Mouse (Mus musculus) kidney, postnatal 0 days (tissue): ENCODE measurements around the gene Sec31a. TPM values are rescaled to one million over a fixed set of nuclear protein-coding genes. Genes with fewer than 3 reads are reported as not detected.

ENCODE experiments used
- ATAC-seq: fragments of 200-750 bp; cut with Nextera tagmentation; replicated peaks from 2 replicates; pipeline ENCODE4 v1.8.0; 2017; ENCODE audit warnings: low read depth, moderate number of reproducible peaks, moderate TSS enrichment, moderate library complexity; ENCODE audit not compliant: low FRiP score
- DNase-seq: peaks from one replicate; pipeline ENCODE4 v3.0.0-alpha.2; 2016; ENCODE audit warnings: low spot score
- H3K27ac ChIP-seq: fragments of 300-500 bp; sonication (generic); 2 replicates; pipeline ENCODE4 v1.5.1; 2014; ENCODE audit warnings: mild to moderate bottlenecking
- H3K27me3 ChIP-seq: fragments of 300-500 bp; sonication (generic); 2 replicates; pipeline ENCODE4 v1.6.1; 2014; ENCODE audit warnings: low read length, mixed read lengths; ENCODE audit not compliant: insufficient read depth
- H3K36me3 ChIP-seq: fragments of 300-500 bp; sonication (generic); 2 replicates; pipeline ENCODE4 v1.6.1; 2014; ENCODE audit warnings: low read length, mixed read lengths; ENCODE audit not compliant: insufficient read depth
- H3K4me1 ChIP-seq: fragments of 300-500 bp; sonication (generic); replicated peaks from 2 replicates; pipeline ENCODE4 v1.6.1; 2014; ENCODE audit warnings: antibody characterized with exemption, low read length, mixed read lengths; ENCODE audit not compliant: insufficient read depth
- H3K4me2 ChIP-seq: fragments of 300-500 bp; sonication (generic); 2 replicates; pipeline ENCODE4 v1.6.1; 2014; ENCODE audit warnings: mild to moderate bottlenecking, low read length, moderate library complexity, mixed read lengths
- H3K4me3 ChIP-seq: fragments of 300-500 bp; sonication (generic); replicated peaks from 2 replicates; pipeline ENCODE4 v1.5.1; 2014; ENCODE audit warnings: low read depth, low read length
- H3K9ac ChIP-seq: fragments of 300-500 bp; sonication (generic); 2 replicates; pipeline ENCODE4 v1.6.1; 2014; ENCODE audit warnings: low read depth, low read length
- H3K9me3 ChIP-seq: fragments of 300-500 bp; sonication (generic); replicated peaks from 2 replicates; pipeline ENCODE4 v1.6.1; 2016; ENCODE audit warnings: low read length, inconsistent platforms, mixed read lengths
- CTCF ChIP-seq: IDR thresholded peaks from 2 replicates; pipeline ENCODE4 v1.5.1; 2016; ENCODE audit warnings: antibody characterized with exemption, low read depth, mild to moderate bottlenecking, moderate library complexity
- WGBS: fragments of 180-500 bp; shearing (Covaris S2); extraction: QIAGEN DNeasy Blood & Tissue Kit; methylation state at CpG from one replicate; pipeline ENCODE4 v1.1.7; 2014; 5-methylcytosine and 5-hydroxymethylcytosine counted together
- polyA plus RNA-seq: library from polyadenylated mRNA; unstranded; fragments of >200 nt; fragmentation: Nextera tagmentation; extraction: Ambion mirVana; gene quantifications from 2 replicates; pipeline ENCODE4 v1.2.1, GENCODE M21; 2015

The Sec31a gene
- polyA plus RNA-seq, 1 experiment from 2014 or later: 131 TPM

DNA sequence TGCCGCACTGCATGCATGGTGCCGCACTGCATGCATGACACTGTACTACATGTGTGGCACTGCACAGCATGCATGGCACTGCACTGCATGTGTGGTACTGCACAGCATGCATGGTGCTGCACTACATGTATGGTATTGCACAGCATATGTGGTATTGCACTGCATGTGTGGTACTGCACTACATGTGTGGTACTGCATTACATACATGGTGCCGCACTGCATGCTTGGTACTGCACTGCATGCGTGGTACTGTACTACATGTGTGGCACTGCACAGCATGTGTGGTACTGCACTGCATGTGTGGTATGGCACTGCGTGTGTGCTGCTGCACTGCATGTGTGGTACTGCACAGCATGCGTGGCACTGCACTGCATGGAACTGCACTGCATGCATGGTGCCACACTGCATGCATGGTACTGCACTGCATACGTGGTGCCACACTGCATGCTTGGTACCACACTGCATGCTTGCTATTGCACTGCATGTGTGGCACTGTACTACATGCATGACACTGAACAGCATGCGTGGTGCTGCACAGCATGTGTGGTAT, 65.1 kb downstream of the Sec31a start:
- Histone ChIP-seq H3K4me2 (no peak overlapping the region), H3K27me3 (no peaks in the 10 kb centered on the region)
- ATAC-seq: no peak

DNA sequence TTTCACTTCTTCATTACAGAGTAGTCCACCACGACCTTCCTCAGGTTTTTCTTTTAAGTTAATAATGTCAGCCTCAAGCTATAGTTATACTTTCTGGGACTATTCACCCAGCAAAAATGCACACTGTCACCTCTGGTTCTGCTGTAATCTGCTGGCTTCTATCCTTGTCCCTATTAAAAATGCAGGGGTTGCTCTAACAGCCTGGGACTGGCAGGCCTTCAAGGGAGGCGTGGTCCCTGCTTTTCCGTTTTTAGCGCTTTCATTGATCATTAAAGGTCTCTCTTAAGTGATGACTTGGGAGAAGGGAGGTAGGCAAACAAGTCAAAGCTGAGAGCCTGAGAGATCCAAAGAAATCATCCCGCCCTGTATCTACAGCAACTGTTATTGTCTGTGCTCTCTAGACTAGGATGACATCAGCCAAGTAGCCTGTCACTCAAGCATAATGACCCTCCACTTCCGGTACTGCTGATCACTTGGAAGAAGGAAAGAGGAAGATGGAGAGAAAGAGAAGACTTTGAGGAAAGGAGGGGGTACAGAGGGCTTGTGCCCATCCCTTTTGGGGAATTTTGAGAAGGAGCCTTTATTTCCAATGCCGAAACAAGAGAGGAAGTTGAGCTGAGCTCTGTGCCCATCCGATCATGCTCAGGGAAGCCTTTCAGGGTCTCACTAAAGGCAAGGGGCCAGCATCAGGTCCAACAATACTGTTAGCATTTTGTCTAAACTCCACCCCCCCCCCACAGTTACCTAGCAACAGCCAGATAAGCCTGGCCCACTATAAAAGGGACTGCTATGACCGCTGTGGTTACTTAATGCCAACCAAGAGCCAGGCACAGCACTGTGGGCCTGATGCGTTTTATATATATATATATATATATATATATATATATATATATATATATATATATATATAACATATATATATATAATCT, 66.5 kb downstream of the Sec31a start:
- TF ChIP-seq CTCF: no peak
- no peak overlapping the region for H3K4me2 ChIP-seq
- no peak overlapping the region for H3K4me3 ChIP-seq
- no peaks in the 10 kb centered on the region for H3K36me3 ChIP-seq
- H3K9me3 ChIP-seq: no peaks in the 10 kb centered on the region
- no peaks in the 10 kb centered on the region for H3K4me1 ChIP-seq
- no peaks in the 10 kb centered on the region for H3K27me3 ChIP-seq
- 71% methylated on average over 10 of the region's 10 CpGs for WGBS
- no peak for ATAC-seq
- H3K9ac ChIP-seq: no peak overlapping the region
- DNase-seq: no peak
- no peak overlapping the region for H3K27ac ChIP-seq

More for the DNA sequence above, 65.1 kb downstream of the Sec31a start:
- no peak overlapping the region for H3K9ac ChIP-seq
- DNase-seq: no peak
- H3K36me3 ChIP-seq: no peaks in the 10 kb centered on the region
- no peak overlapping the region for H3K4me3 ChIP-seq
- WGBS: 98% methylated on average over 8 of the region's 8 CpGs
- no peaks in the 10 kb centered on the region for H3K9me3 ChIP-seq
- H3K27ac ChIP-seq: no peak overlapping the region
- no peak for TF ChIP-seq CTCF
- no peaks in the 10 kb centered on the region for H3K4me1 ChIP-seq

DNA sequence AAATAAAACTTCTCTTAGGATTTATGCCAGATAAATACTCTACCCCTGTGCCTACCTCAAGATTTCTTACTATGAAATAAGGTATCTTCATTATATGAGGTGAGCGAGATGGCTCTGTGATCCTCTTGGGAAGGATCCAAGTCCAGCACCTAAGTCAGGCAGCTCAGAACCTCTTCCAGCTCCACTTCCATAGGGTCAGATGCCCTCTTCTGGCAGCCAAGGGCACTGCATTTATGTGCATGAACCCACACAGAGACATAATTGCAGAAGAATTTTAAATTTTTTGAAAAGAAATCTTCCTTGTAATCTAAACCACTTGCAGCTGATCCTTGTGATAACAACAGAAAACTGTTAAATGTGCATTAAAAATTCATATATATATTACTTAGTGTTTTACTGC, 70.9 kb downstream of the Sec31a start:
- H3K9me3 ChIP-seq: no peaks in the 10 kb centered on the region
- no peaks in the 10 kb centered on the region for H3K4me1 ChIP-seq
- H3K27ac ChIP-seq: no peak overlapping the region
- H3K4me3 ChIP-seq: no peak overlapping the region
- ATAC-seq (no peak), DNase-seq (no peak)
- 97% methylated on average over 1 of the region's 1 CpGs for WGBS
- no peaks in the 10 kb centered on the region for H3K27me3 ChIP-seq
- H3K4me2 ChIP-seq: no peak overlapping the region
- TF ChIP-seq CTCF: peak; percentile 53
- no peaks in the 10 kb centered on the region for H3K36me3 ChIP-seq
- no peak overlapping the region for H3K9ac ChIP-seq

DNA sequence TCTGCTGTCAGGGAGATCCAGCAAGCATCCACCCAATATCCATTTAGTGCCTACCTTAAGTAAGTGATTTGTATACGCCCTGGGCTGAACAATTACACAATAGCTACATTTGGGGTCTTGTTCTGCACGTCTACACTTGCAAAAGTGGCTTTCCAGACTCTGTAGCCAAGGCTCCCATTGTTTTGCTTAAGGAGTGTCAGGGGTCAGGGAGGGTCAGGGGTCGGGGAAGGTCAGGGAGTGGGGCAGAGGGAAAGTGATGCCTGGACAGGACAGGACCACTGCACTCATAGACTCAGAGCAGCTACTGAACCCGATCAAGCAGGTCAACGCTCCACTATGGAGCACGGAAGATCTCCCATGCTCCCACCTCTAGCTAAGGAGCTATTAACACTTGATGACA, 72.9 kb downstream of the Sec31a start:
- Histone ChIP-seq H3K4me1 (no peaks in the 10 kb centered on the region), H3K36me3 (no peaks in the 10 kb centered on the region), H3K27ac (no peak overlapping the region), H3K27me3 (no peaks in the 10 kb centered on the region), H3K4me3 (no peak overlapping the region), H3K4me2 (no peak overlapping the region), H3K9me3 (no peaks in the 10 kb centered on the region), H3K9ac (no peak overlapping the region)
- ATAC-seq: no peak
- no peak for TF ChIP-seq CTCF
- WGBS: 43% methylated on average over 6 of the region's 6 CpGs
- no peak for DNase-seq

DNA sequence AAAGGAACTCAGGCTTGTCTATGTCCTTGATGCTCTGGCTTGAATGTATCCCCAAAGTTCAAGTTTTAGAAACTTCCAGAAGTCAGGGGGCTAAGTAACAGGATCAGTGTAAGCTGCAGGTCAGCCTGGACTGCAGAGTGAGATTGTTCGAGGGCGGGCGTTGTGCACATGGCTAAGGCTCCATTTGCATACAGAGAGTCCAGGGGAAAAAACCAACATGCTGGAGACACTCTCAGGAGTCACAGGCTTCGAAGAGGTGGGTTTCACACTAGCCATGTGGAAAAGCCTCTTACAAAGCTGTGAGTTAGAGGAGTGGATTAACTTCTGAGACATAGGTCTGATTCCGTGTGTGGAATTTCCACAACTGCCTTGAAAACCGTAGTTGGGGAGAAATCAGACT, 73.6 kb downstream of the Sec31a start:
- no peak for TF ChIP-seq CTCF
- H3K4me3 ChIP-seq: no peak overlapping the region
- no peak overlapping the region for H3K27ac ChIP-seq
- H3K4me2 ChIP-seq: no peak overlapping the region
- 82% methylated on average over 6 of the region's 6 CpGs for WGBS
- H3K36me3 ChIP-seq: no peaks in the 10 kb centered on the region
- ATAC-seq (no peak), DNase-seq (no peak)
- H3K4me1 ChIP-seq: no peaks in the 10 kb centered on the region
- H3K9me3 ChIP-seq: no peaks in the 10 kb centered on the region
- H3K27me3 ChIP-seq: no peaks in the 10 kb centered on the region
- H3K9ac ChIP-seq: no peak overlapping the region

DNA sequence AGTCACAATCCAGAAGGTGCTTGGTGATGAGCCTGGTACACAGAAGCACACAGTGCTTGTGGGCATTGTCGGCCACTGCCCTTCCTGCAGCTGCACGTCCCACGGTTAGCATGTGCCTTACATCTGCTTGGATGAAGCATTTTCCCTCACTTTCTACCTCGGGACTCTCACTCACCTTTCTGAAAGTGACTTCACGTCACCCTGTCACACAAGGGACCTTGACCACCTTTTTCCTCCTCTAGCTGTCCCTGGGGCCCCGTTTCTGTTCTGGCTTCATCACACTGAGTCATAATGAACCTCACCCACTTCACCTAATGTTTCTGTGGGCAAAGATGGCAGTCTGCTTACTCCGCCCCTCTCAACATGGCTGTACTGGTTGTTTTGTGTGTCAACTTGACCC, 75.0 kb downstream of the Sec31a start:
- 90% methylated on average over 7 of the region's 7 CpGs for WGBS
- no peak overlapping the region for H3K27ac ChIP-seq
- H3K9ac ChIP-seq: no peak overlapping the region
- ATAC-seq: no peak
- H3K9me3 ChIP-seq: no peaks in the 10 kb centered on the region
- no peaks in the 10 kb centered on the region for H3K36me3 ChIP-seq
- no peaks in the 10 kb centered on the region; the same call in 1 of the 2 replicates for H3K4me1 ChIP-seq
- H3K4me3 ChIP-seq: no peak overlapping the region
- H3K27me3 ChIP-seq: no peaks in the 10 kb centered on the region
- H3K4me2 ChIP-seq: no peak overlapping the region
- TF ChIP-seq CTCF: no peak
- DNase-seq: no peak
